Mouse (Mus musculus) adrenal gland, postnatal 4 days (tissue): ENCODE data around the gene Armcx4. TPM values are rescaled to one million over a fixed set of nuclear protein-coding genes. Genes with fewer than 3 reads are reported as not detected.

Experiments used
- DNase-seq, 2 experiments: peaks; one replicate each; pipeline ENCODE4 v3.0.0; 2021 to 2022; ENCODE audit warnings: low spot score in 2 of 2, mixed read lengths in 2 of 2
- total RNA-seq, 2 experiments: library from RNA; stranded (reverse); gene quantifications; 2 replicates each; pipeline ENCODE4 v1.2.3; 2021

Gene Armcx4
- total RNA-seq, 2 experiments from 2014 or later, result 23.8 to 26.2 TPM

DNA sequence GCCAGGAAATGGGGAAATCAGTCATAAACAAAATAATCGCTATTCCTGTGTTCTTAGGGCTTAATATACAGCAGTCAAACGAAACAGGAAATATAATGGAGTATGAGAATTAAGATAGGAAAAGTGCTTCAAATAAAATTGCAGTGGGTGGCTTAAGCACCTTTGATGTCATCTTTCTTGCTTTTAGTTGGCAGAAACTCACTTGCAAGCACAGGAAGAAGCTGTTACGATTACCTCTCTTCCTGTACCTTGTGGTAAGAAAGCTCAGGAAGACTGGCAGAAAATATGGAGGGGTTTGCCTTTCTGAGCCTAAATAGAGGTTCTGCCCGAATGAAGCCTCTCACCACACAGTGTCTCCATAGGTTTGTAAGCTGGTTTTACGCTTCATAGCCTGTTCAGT, 55.5 kb downstream of the Armcx4 start:
- DNase-seq, result no peak

Other genes with a start within 250 kb of the Armcx4 start
- gene Taf7l, start 210.0 kb upstream of the Armcx4 start, total RNA-seq, result not detected
- 10 to 100 TPM; 42.1 to 47.1 TPM for gene Timm8a1, start 144.7 kb upstream of the Armcx4 start, total RNA-seq
- 1 to 10 TPM; 1.6 to 2.1 TPM for gene Btk, start 102.9 kb upstream of the Armcx4 start, total RNA-seq
- 100 to 1,000 TPM; 362 to 397 TPM for gene Rpl36a, start 100.9 kb upstream of the Armcx4 start, total RNA-seq
- gene Gla, start 85.4 kb upstream of the Armcx4 start, total RNA-seq, result 1 to 10 TPM; 7.8 to 7.9 TPM
- gene Hnrnph2, start 85.3 kb upstream of the Armcx4 start, total RNA-seq, result 100 to 1,000 TPM in 1 of 2 experiments, 10 to 100 TPM in 1; 95.1 to 102 TPM
- gene Armcx1, start 31.4 kb downstream of the Armcx4 start, total RNA-seq, result 10 to 100 TPM; 32.7 to 36.5 TPM
- gene Armcx6, start 64.9 kb downstream of the Armcx4 start, total RNA-seq, result 10 to 100 TPM; 17.1 to 23.4 TPM
- gene Armcx3, start 70.1 kb downstream of the Armcx4 start, total RNA-seq, result 10 to 100 TPM; 48.2 to 48.9 TPM
- 10 to 100 TPM; 76.5 to 79.9 TPM for gene Armcx2, start 122.7 kb downstream of the Armcx4 start, total RNA-seq